ENCODE assay signal across 24 mouse cellular contexts in genomic region chr1:106067306-106067705, GRCm38 (mm10).
"Had no signal": no experiment of that assay in that cellular context is flagged by ENCODE, and none has a peak within 500 bp of the region (broad histone marks: within the 10 kb centered on the region; RNA-seq: fewer than 3 reads in every experiment).

No protein-coding gene starts in this region.

- ATAC-seq: hindbrain, embryonic 16.5 days; inflammation-experienced regulatory T-cells, adult 6 months; intestine, embryonic 16.5 days; liver, embryonic 12.5 days had no signal

- H3K4me3 ChIP-seq: gastrocnemius, adult 2 months; heart, embryonic 13.5 days; heart, embryonic 15.5 days; hindbrain, embryonic 10.5 days; hindbrain, embryonic 12.5 days; layer of hippocampus, adult 2 months; left cerebral cortex, adult 2 months; limb, embryonic 13.5 days; limb, embryonic 15.5 days; liver, embryonic 12.5 days had no signal

- H3K36me3 ChIP-seq: heart, embryonic 13.5 days; heart, embryonic 15.5 days; hindbrain, embryonic 10.5 days; hindbrain, embryonic 12.5 days; limb, embryonic 13.5 days; limb, embryonic 15.5 days; liver, embryonic 12.5 days had no signal

- H3K9me3 ChIP-seq: heart, embryonic 13.5 days; heart, embryonic 15.5 days; hindbrain, embryonic 10.5 days; hindbrain, embryonic 12.5 days; limb, embryonic 13.5 days; limb, embryonic 15.5 days; liver, embryonic 12.5 days had no signal

- H3K4me2 ChIP-seq: heart, embryonic 11.5 days; heart, embryonic 13.5 days; heart, embryonic 15.5 days; hindbrain, embryonic 12.5 days; hindbrain, embryonic 14.5 days; limb, embryonic 13.5 days; limb, embryonic 15.5 days; liver, embryonic 12.5 days had no signal

- H3K27me3 ChIP-seq: heart, embryonic 15.5 days; hindbrain, embryonic 12.5 days; limb, embryonic 15.5 days had no signal

- H3K27ac ChIP-seq: gastrocnemius, adult 2 months; heart, embryonic 13.5 days; heart, embryonic 15.5 days; hindbrain, embryonic 10.5 days; hindbrain, embryonic 12.5 days; hindbrain, embryonic 14.5 days; layer of hippocampus, adult 2 months; left cerebral cortex, adult 2 months; limb, embryonic 13.5 days; limb, embryonic 15.5 days; liver, embryonic 12.5 days; liver, embryonic 14.5 days had no signal

- DNase-seq: gastrocnemius, adult 2 months; gastrocnemius, postnatal 10 days; gastrocnemius, postnatal 25 days; heart, postnatal 4 days; kidney, adult 18-20 months; kidney, adult 8-10 months; kidney, postnatal 10 days; kidney, postnatal 25 days; kidney, postnatal 4 days had no signal

- H3K9ac ChIP-seq: heart, embryonic 13.5 days; heart, embryonic 15.5 days; hindbrain, embryonic 12.5 days; hindbrain, embryonic 14.5 days; limb, embryonic 13.5 days; limb, embryonic 15.5 days; liver, embryonic 12.5 days; liver, embryonic 14.5 days had no signal

- H3K4me1 ChIP-seq: liver, embryonic 12.5 days had no signal
